8 mouse cellular contexts compared by ENCODE assay signal in the genomic region with DNA sequence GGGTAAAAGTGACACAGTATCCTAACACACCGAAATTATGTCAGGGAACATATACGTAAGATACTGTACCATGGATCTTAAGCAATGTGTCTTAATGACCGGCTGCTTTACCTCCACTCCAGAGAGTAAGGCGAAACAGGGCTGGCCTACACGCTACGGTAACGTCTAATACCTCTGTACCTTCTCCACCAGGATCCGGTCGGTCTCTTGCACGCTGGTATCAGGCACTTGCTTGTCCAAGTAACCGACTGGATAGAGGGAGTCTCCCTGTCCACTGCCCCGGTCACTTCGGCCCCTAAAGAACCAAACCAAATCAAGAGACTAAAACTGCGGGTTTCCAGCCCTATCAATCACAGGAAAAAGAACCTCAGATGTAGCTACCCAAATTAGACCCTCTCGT. TPM values are rescaled to one million over a fixed set of nuclear protein-coding genes. Genes with fewer than 3 reads are reported as not detected.
DNase-seq lines count a peak whose midpoint lies in the region; ATAC-seq and TF ChIP-seq lines count a peak whose summit lies in the region.

No protein-coding gene starts in this region.

- TF ChIP-seq POLR2A in heart, adult 2 months (IDR thresholded peaks at IDR 0.05; ENCODE audit: insufficient read depth, low read depth, low read length) = no peak

- intact Hi-C loops in heart, adult 2 months (cut with DNase I) = loop anchor here (1.0 kb wide), 1 partner anchor 88 kb away; no protein-coding TSS in a partner anchor

- peak overlapping the region; percentile 7 for H3K9ac ChIP-seq in heart, adult 2 months (ENCODE audit: low read depth, low read length)
- peak overlapping the region; percentile 72 for H3K9ac ChIP-seq in embryonic facial prominence, embryonic 12.5 days
- H3K9ac ChIP-seq in hindbrain, embryonic 16.5 days (ENCODE audit: low read depth, low read length) = peak overlapping the region; percentile 88
- H3K9ac ChIP-seq in midbrain, embryonic 11.5 days (ENCODE audit: low read length) = peak overlapping the region; percentile 87

- no peaks in the 10 kb centered on the region for H3K79me2 ChIP-seq in heart, adult 2 months (replicated peaks; ENCODE audit: control insufficient read depth, insufficient read depth, low read length)

- DNase-seq in heart, adult 2 months = peak in 1 of 2 experiments; percentile 27
- DNase-seq in heart, adult 8-10 months (ENCODE audit: low spot score) = no peak
- no peak for DNase-seq in midbrain, embryonic 11.5 days (ENCODE audit: low spot score, missing footprints)
- DNase-seq in ovary, adult 18-20 months (ENCODE audit: low spot score) = no peak
- DNase-seq in frontal cortex, postnatal 25 days (ENCODE audit: low spot score in 2 of 2) = no peak

- no peaks in the 10 kb centered on the region for H3K27me3 ChIP-seq in heart, adult 2 months (ENCODE audit: control insufficient read depth, insufficient read depth, low read length)
- no peaks in the 10 kb centered on the region for H3K27me3 ChIP-seq in embryonic facial prominence, embryonic 12.5 days
- no peaks in the 10 kb centered on the region for H3K27me3 ChIP-seq in hindbrain, embryonic 16.5 days (replicated peaks; ENCODE audit: control insufficient read depth, insufficient read depth, low read length)
- H3K27me3 ChIP-seq in midbrain, embryonic 11.5 days (ENCODE audit: control insufficient read depth, insufficient read depth, low read length) = no peaks in the 10 kb centered on the region

- H3K4me2 ChIP-seq in embryonic facial prominence, embryonic 12.5 days (replicated peaks) = peak overlapping the region; percentile 87
- peak overlapping the region; percentile 80 for H3K4me2 ChIP-seq in hindbrain, embryonic 16.5 days (ENCODE audit: low read length)
- peak overlapping the region; percentile 87 for H3K4me2 ChIP-seq in midbrain, embryonic 11.5 days

- WGBS in heart, adult 2 months = 13% methylated on average over 15 of the region's 15 CpGs
- 17% methylated on average over 15 of the region's 15 CpGs for WGBS in embryonic facial prominence, embryonic 12.5 days
- 20% methylated on average over 15 of the region's 15 CpGs for WGBS in hindbrain, embryonic 16.5 days
- WGBS in midbrain, embryonic 11.5 days = 19% methylated on average over 15 of the region's 15 CpGs

- no peak for TF ChIP-seq CTCF in heart, adult 2 months (IDR thresholded peaks at IDR 0.05)

- TF ChIP-seq EP300 in heart, adult 2 months (IDR thresholded peaks at IDR 0.05; ENCODE audit: insufficient read depth, low read depth, low read length) = no peak

- H3K36me3 ChIP-seq in heart, adult 2 months (ENCODE audit: control insufficient read depth, insufficient read depth, low read length) = peaks cover 5% of the 10 kb centered on the region
- H3K36me3 ChIP-seq in embryonic facial prominence, embryonic 12.5 days = peaks cover 25% of the 10 kb centered on the region
- H3K36me3 ChIP-seq in hindbrain, embryonic 16.5 days (ENCODE audit: control insufficient read depth, insufficient read depth, low read length) = peaks cover 6% of the 10 kb centered on the region
- peaks cover 4% of the 10 kb centered on the region; the same call in 1 of the 2 replicates for H3K36me3 ChIP-seq in midbrain, embryonic 11.5 days (ENCODE audit: control insufficient read depth, insufficient read depth, low read length)

- H3K9me3 ChIP-seq in embryonic facial prominence, embryonic 12.5 days = no peaks in the 10 kb centered on the region
- H3K9me3 ChIP-seq in hindbrain, embryonic 16.5 days (ENCODE audit: control insufficient read depth, low read length) = no peaks in the 10 kb centered on the region
- H3K9me3 ChIP-seq in midbrain, embryonic 11.5 days (ENCODE audit: control insufficient read depth, low read length) = no peaks in the 10 kb centered on the region

- H3K27ac ChIP-seq in heart, adult 2 months = peak overlapping the region; percentile 90
- H3K27ac ChIP-seq in embryonic facial prominence, embryonic 12.5 days = no peak overlapping the region
- H3K27ac ChIP-seq in hindbrain, embryonic 16.5 days (ENCODE audit: low read depth, low read length) = peak overlapping the region; percentile 69
- H3K27ac ChIP-seq in midbrain, embryonic 11.5 days (ENCODE audit: low read depth, low read length) = no peak overlapping the region

- H3K4me3 ChIP-seq in heart, adult 2 months = peak overlapping the region; percentile 83
- peak overlapping the region; percentile 90 for H3K4me3 ChIP-seq in embryonic facial prominence, embryonic 12.5 days
- H3K4me3 ChIP-seq in hindbrain, embryonic 16.5 days (ENCODE audit: low read length) = peak overlapping the region; percentile 88
- H3K4me3 ChIP-seq in midbrain, embryonic 11.5 days (ENCODE audit: low read depth, low read length) = peak overlapping the region; percentile 93

- ATAC-seq in CD4-positive, CD25-positive, alpha-beta regulatory T cell, adult 4 months = peak; percentile 21
- ATAC-seq in embryonic facial prominence, embryonic 12.5 days (ENCODE audit: insufficient number of reproducible peaks, insufficient read depth, low FRiP score, low TSS enrichment) = no peak
- peak; percentile 32 for ATAC-seq in hindbrain, embryonic 16.5 days
- ATAC-seq in midbrain, embryonic 11.5 days (ENCODE audit: low FRiP score) = peak; percentile 47; the same call in 1 of the 2 replicates

- peaks cover 3% of the 10 kb centered on the region for H3K4me1 ChIP-seq in heart, adult 2 months (ENCODE audit: control insufficient read depth, insufficient read depth, low read length)
- H3K4me1 ChIP-seq in embryonic facial prominence, embryonic 12.5 days = peaks cover 8% of the 10 kb centered on the region
- H3K4me1 ChIP-seq in hindbrain, embryonic 16.5 days (ENCODE audit: control insufficient read depth, insufficient read depth, low read depth, low read length) = peaks cover 8% of the 10 kb centered on the region
- peaks cover 5% of the 10 kb centered on the region for H3K4me1 ChIP-seq in midbrain, embryonic 11.5 days (ENCODE audit: control insufficient read depth, insufficient read depth, low read length)

RNA-seq across cellular contexts. Expression of gene Emc4, which starts 0.6 kb away (rescaled TPM):
- 10 to 100 TPM; 63.6 to 68.4 TPM for total RNA-seq in heart, adult 2 months (2021)
- 82.1 and 135 TPM in 2 replicates for polyA plus RNA-seq in heart, adult 2 months (2012; rRNA removed)
- total RNA-seq in heart, adult 8-10 months (2022) = 10 to 100 TPM; 66.5 to 73.6 (median 70.5) TPM
- 10 to 100 TPM; 67.0 to 76.1 TPM for polyA plus RNA-seq in CD4-positive, CD25-positive, alpha-beta regulatory T cell, adult 4 months (2017; shearing (Covaris generic))
- 101 and 109 TPM in 2 replicates for polyA plus RNA-seq in embryonic facial prominence, embryonic 12.5 days (2016; fragmentation: Nextera tagmentation; extraction: Ambion mirVana)
- polyA plus RNA-seq in hindbrain, embryonic 16.5 days (2015; fragmentation: Nextera tagmentation; extraction: Ambion mirVana) = 210 and 240 TPM in 2 replicates
- polyA plus RNA-seq in midbrain, embryonic 11.5 days (2014; fragmentation: Nextera tagmentation; extraction: Ambion mirVana) = 112 and 115 TPM in 2 replicates

RNA-seq across cellular contexts. Expression of gene Katnbl1, which starts 11.8 kb away (rescaled TPM):
- total RNA-seq in heart, adult 2 months (2021) = 1 to 10 TPM; 3.9 to 4.4 TPM
- 1.2 and 2.7 TPM in 2 replicates for polyA plus RNA-seq in heart, adult 2 months (2012; rRNA removed)
- 1 to 10 TPM; 3.6 to 4.4 (median 4.1) TPM for total RNA-seq in heart, adult 8-10 months (2022)
- 10 to 100 TPM; 21.1 to 23.5 TPM for polyA plus RNA-seq in CD4-positive, CD25-positive, alpha-beta regulatory T cell, adult 4 months (2017; shearing (Covaris generic))
- polyA plus RNA-seq in embryonic facial prominence, embryonic 12.5 days (2016; fragmentation: Nextera tagmentation; extraction: Ambion mirVana) = 45.9 and 50.3 TPM in 2 replicates
- 29.7 and 31.1 TPM in 2 replicates for polyA plus RNA-seq in hindbrain, embryonic 16.5 days (2015; fragmentation: Nextera tagmentation; extraction: Ambion mirVana)
- 54.4 and 55.0 TPM in 2 replicates for polyA plus RNA-seq in midbrain, embryonic 11.5 days (2014; fragmentation: Nextera tagmentation; extraction: Ambion mirVana)

Comparison
In these comparisons a context has a peak if more than half of its experiments do, and no peak if none do; other contexts are left out.
1. H3K27ac ChIP-seq: peak in heart, adult 2 months (single experiment) and hindbrain, embryonic 16.5 days (single experiment); none in embryonic facial prominence, embryonic 12.5 days (single experiment) and midbrain, embryonic 11.5 days (single experiment).
2. H3K9ac ChIP-seq: peak in every context shown above with its lines; median percentile 88 in hindbrain, embryonic 16.5 days; 87 in midbrain, embryonic 11.5 days; 72 in embryonic facial prominence, embryonic 12.5 days; 7 in heart, adult 2 months.
3. Peak in every context shown above with its lines, with median percentiles within 50 percentile points of each other: H3K4me3 ChIP-seq and H3K4me2 ChIP-seq.